Mouse (Mus musculus) left cerebral cortex, adult 8-10 months (tissue): ENCODE data around the gene Hist1h2bk. TPM values are rescaled to one million over a fixed set of nuclear protein-coding genes. Genes with fewer than 3 reads are reported as not detected.

Experiments used
- DNase-seq, 2 experiments: peaks; one replicate each; pipeline ENCODE4 v3.0.0; 2022; ENCODE audit warnings: low spot score in 2 of 2
- total RNA-seq, 4 experiments: library from RNA; stranded (reverse); gene quantifications; 2 replicates each; pipeline ENCODE4 v1.2.4; 2022

Hist1h2bk gene
- total RNA-seq, 4 experiments from 2014 or later: 3.0 to 13.9 (median 10.7) TPM

DNA sequence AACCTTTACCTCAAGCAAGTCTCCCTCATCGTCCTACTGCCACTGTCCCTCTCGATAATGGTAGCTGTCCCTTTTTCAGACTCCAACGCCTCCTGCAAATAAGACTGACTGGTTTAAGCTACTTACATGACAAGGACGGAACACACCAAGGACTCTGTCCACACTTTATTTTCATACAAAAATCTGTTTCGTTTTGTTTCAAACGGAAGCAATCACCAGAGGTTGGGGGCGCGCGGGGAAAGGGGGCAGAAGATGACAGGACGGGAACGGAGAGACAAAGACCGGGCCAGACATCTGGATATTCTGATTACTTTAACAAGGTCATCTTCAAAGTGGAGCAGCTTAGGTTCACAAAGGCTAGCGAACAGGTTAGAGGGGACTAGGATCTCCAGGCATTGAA, 22.0 kb upstream of the Hist1h2bk start:
- no peak for DNase-seq

DNA sequence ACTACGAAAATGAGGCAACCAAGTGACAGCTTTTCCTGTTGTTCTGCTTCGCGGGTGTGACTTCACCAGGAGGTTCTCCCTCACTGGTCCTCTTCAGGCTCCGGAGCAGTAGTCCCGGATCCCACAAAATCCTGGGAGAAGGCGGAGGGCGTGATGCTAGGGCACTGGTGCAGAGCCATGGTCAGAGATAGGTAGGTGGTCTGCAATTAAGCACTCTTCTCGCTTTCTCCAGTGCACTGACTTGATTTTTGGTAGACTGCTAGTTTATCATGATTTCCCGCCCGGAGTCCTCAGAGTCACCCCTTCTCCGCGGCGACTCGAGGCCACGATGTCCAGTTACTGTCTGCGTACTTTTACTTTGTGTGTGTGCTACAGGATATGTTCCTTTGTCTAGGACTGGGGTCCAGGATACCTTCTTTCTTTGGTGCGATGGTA, 21.2 kb upstream of the Hist1h2bk start:
- no peak for DNase-seq

DNA sequence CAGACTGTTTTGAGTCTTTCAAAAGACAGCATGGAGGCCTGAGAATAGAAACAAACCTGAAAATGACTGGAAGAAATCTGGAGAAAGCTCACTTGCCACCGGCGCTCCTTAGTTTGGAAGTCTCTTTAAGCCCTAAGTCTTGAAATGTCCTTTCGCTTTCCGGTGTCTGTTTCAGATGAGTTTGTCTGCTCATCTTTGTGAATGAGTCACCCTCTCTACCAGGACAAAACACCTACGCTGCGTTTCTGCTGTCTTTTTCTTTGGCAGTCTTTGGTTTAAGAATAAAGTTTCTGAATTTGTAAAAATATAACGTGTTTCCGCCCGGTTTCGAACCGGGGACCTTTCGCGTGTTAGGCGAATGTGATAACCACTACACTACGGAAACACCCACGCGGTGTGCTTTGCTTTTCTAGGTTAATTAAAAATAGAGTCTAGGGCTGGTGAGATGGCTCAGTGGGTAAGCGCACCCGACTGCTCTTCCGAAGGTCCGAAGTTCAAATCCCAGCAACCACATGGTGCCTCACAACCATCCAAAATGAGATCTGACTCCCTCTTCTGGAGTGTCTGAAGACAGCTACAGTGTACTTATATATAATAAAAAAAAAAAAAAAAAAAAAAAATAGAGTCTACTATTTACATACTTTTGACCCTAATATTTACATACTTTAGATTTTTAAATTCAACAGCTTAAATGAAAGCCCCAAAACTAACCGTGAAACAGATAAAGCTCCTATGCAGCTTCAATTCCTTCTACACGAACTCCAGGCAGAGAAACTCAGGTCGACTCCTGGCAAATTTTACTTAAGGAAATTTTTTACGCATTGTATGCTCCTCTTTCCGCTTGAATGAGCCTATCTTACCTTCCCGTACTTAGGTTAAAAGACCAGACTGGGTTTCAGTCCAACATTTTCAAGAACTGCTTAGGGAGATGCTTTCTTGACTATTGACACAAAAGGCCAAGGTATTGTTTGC, 19.9 kb upstream of the Hist1h2bk start:
- DNase-seq: peak; percentile 43 to 56

DNA sequence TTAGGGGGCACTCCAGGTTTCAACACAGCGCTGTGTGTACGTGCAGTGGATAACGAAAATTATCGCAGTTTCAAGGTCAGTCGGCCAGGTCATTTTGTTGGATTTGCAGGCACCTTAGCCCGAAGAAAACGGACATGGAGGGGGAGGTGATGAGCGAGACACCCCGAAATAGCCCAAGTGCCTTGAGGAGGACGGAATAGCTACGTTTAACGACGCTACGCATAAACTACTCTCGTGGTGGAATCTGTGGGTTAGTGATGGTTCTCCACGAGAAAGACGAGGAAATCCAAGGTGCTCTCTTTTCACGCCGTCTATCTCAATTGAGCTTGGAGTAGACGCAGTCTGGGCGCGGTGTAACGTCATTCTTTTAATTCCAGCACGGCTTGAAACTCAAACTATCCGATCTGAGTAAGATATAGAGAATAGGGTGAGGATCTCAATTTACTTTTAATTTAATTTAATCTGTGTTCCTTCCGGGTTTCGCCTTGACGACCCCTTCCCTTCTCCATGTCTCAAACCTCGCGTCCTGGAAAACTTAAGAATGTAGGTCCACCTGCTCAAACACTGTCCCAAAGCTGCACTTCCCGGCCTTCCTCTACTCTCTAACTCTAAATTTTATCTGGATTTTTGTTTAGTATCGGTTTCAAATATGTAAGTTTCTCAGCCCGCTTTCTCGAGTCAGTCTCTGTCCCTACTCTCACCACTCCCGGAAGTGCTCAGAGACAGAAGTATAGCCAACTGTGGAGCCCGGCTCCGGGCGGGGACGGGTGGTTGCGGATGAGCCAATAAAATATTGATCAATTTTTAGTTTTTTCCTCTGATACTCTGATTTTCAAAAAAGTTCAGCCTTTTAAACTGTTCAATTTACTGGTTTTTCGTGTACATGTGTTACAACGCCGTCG, 15.5 kb upstream of the Hist1h2bk start:
- no peak for DNase-seq

DNA sequence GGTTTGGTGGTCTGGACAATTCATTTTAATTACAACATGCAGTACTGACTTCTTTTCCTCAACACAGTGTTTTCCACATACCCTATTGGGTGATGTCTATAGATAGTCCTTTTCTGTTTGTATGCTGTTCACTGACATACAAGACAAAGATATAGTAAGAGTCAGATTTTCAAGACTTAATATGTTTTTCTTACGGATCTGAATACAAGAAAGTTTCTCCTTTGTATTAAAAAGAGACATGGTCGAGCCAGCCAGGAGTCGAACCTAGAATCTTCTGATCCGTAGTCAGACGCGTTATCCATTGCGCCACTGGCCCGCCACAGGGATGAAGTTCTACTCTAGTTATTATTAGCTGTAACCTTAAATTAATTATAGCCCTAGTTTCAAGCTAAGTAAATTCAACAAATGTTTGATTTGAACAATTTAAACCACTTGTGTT, 14.8 kb upstream of the Hist1h2bk start:
- DNase-seq: no peak

DNA sequence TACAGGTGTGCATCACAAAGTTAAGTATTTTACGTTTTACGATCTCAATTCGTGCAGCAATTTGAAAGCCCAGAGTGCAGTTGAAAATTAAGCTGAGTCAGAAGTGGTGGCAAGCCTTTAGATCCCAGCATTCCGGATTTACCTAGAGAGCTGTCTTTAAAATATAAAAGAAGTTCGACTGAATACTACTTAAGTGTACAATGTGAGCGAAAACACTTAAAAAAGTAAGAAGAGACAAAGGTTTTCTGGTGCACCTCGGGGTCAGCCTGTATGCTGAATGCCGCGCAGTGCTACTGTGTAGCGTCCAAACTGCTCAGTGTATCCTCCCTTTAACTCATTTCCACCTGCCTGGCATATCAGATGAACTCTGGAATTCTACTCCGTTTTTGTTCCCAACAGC, 14.1 kb upstream of the Hist1h2bk start:
- DNase-seq: no peak

DNA sequence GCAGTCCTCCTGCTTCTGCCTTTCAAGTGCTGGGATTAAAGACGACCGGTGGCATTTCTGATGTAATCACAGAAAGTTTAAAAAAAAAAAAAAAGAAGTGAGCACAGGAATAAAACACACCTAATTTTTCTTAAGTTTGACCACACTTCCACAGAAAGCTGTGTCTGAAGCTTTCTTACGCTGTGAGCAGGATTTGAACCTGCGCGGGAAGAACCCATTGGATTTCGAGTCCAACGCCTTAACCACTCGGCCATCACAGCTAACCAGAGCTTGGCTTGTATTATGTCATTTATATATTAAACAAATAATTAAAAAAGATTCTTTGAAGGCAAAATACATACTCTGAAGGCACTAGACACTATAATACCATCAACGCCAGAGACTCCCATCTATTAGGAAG, 13.4 kb upstream of the Hist1h2bk start:
- peak in 1 of 2 experiments; percentile 48 for DNase-seq

DNA sequence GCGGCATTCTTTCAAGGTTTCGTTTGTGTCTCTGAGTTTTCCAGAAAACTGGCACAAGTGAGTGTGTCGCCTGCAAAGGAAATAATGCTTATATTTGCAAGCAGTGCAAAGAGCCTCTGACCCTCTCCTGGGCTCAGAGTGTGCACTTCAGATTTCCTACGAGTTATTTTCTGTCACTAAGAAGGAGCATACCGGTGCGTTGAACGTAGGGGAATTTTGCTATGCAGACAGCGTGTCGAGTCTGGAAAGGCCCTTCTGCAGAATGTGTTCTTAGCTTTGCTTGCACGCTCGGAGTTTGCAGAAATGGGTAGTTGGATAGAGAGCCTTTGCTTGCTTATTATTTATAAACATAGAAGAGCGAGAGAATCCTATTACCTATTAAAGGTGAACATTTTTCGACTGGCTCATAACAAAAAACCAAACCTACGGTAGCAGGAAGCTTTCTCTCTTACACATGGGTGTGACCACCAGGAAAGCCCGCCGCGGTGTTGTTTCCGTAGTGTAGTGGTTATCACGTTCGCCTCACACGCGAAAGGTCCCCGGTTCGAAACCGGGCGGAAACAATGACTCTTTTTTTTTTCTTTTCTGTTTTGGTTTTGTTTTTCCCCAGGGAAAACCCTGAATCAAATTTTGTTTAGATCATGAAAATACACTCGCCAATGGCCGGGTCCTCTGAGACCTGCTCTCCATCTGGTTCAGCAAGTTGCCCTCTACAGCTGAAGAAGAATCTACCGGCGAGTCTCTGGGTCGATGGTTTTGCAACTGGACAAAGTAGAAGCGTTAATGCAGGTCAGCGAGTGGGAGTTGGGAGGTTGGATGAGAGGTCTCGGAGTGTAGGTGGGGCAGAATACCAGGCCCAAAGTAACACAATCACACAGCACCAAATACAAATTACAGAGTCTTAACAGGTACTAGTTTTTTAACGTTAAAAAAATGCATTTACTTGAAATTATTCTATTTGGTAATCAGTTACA, 9.3 kb upstream of the Hist1h2bk start:
- DNase-seq: peak; percentile 48 to 96

DNA sequence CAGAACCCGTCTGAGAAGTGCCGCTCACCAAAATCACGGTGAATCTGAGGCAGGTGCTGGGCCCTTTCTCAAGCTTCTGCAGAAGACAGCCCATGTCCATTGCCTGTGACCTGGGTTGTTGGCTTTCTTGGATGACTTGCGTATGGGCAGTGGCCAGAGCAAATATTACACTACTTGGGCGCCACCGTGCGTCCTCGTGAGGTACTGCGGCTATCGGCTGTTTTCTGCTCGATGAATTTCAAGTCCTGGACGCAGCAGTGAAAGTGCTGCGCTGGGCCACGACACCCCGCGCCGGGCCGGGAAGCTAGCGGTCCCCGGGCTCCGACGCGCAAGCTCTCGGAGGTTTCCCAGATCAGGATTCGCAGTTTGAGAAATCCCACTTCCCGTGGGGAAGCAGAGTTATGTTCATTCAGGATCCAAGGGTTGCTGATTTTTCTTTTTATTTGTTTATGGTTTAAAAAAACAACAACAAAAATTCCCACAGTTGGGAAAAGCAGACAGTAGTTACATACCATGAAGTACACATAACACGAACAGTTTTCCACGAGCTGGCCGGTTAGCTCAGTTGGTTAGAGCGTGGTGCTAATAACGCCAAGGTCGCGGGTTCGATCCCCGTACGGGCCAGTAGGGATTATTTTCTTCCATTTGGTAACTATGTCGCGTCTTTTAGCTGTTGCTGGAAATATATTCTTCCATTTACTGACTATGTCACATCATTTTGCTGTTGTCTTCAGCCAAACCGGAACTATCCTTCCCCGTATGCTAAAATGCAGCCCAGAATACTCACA, 6.8 kb upstream of the Hist1h2bk start:
- peak; percentile 83 to 95 for DNase-seq

DNA sequence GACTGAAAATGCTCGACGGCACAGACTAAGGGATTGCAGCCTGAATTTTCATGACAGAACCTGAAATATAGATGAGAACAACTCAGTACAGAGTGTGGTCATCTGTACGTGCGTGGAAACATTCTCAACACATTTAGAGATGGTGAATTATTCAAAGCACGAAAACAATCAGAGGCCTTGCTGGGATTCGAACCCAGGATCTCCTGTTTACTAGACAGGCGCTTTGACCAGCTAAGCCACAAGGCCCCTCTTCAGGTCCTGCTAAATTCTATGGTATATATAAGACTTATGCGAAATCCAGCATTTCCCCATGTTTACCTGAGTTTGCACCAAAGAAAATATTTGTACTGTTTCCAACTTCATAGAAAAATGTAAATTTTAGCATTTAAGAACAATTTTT, 5.7 kb upstream of the Hist1h2bk start:
- no peak for DNase-seq

DNA sequence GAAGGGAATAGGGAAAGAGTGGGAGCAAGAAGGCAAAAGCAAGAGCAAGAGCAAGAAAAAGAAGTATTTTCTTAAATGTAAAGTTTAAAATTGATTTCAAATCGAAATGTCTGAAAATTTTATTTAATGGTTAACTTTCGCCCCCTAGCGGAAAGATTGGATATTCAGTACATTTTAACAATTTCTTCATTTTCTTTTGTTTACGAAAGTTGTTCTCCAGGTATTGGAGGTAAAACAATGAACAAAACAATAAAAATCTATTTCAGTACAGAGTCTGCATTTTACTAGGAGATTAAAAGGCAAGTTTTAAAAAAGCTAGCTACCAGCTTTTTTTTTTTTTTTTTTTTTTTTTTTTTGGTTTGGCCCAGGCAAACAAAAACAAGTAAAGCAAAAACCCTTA, 5.2 kb upstream of the Hist1h2bk start:
- no peak for DNase-seq

DNA sequence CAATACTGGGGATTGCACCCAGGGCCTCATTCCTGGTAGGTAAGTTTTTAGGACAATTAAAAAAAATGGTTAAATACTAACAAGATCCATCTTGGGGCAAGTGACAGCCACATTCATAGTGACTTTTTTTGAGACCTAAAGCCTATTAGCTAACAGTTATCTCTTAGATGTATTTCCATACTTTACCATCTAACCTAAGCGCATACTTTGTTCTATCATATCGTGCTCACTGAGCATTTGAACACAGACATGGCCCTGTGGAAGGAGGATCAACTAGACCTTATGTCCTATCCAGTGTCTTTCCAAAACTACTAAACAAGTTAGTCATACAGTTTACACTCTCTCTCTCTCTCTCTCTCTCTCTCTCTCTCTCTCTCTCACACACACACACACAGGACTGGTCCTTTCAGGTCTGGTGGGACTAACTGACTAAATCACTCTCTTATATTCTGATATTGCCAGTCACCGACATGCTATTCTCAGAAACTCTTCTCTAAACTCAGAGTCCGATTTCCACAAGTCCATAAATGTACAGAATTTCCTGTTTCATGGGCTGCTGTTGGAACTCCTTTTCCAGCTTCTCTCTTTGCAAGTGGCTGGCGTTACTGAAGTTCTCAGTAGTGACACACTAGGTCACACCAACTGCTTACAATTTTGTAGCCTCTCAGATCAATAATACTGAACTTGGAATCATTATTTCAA, 1.8 kb upstream of the Hist1h2bk start:
- DNase-seq: no peak

DNA sequence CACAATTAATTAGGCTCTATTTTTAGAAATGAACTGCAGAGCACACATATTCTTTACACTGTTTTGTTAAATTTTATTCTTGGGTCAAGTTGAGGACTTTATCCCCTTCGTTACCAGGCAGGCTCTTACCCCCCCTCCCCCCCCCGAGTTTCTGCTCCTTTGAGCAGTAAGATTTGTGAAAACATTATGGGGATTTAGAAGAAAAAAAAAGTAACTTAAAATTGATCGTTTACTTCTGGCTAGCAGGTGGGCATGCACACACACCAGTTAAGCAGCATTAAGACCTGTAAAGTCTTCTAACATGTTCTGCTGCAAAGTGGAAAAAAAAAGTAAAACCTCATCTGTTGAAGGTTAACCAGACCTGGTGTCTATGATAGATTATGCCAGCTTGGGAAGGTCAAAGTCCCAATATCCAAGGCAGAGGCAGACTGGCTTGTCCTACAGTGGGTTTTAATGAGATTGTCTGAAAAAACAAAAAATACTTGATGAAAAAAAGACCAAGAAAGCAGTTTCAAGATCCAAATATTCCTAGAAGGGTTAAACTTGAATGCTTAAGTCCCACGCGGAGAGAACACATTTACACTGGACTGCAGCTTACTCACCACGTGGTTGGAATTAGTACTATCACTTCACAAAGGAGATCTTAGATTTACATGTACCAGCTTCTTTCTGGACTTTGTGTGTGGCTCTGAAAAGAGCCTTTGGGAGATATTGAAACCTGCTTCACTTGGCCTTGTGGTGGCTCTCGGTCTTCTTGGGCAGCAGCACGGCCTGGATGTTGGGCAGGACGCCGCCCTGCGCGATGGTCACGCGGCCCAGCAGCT, 1.0 kb upstream of the Hist1h2bk start:
- no peak for DNase-seq

DNA sequence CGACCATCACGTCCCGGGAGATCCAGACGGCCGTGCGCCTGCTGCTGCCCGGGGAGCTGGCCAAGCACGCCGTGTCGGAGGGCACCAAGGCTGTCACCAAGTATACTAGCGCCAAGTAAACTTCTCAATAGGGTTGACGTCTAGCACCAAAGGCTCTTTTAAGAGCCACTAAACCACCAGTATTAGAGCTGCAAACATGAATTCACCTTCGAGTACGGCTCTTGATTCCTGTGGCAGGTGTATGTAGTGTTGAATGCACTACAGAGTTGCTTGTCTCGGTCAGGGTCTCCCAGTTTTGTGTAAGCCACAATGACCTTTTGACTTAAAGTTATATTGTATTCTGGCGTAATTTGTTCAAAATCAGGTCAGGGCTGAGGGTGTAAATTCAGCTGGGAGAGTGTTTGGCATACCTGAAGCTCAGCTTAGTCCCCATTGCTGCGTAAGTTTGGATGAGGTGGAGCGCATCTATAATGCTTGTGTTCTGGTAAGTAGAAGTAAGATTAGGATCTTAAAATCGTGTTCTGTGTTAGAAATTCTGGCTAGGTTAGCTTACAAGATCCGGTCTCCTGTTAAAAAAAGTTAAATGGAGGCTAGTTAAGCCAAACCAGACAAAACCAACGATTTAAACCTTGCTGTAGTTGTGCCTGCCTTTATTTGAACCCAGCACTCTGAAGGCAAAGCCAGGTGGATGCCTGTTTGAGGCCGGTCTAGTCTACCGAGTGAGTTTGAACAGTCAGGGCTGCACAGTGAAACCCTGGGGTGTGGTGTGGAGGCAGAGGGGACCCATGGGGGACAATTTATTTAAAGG, 683 bp downstream of the Hist1h2bk start:
- DNase-seq: no peak

DNA sequence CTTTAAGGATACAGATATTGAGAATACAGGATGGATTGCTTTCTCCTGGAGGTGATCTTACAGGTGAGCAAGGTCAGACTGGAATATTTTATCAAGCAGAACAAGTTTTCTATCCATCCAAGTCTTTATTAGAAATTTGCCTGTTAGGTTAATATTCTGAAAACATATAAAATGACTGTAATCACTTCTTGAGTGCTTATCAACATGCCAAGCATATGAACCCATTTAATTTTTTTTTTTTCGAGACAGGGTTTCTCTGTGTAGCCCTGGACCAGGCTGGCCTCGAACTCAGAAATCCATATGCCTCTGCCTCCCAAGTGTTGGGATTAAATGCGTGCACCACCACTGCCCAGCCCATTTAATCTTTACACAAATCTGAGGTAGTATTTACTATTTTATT, 1.3 kb downstream of the Hist1h2bk start:
- DNase-seq: no peak

DNA sequence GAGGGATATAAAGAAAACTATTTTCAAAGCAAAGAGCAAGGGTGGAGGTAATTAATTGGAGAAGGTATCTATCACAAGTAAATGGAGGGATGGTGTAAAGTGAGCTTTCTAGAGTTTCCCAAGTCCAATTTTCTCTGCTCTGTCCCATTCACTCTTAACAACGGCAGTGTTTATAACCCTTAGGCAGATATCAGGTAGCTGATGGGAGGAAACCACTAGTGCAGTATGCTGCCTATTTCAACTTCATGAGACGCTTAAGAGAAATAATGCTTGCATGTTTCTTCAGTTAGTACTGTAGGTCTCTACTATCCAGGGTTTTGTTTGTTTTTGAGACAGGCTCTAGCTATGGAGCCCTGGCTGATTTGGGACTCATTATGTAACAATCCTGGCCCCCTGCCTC, 1.7 kb downstream of the Hist1h2bk start:
- no peak for DNase-seq

DNA sequence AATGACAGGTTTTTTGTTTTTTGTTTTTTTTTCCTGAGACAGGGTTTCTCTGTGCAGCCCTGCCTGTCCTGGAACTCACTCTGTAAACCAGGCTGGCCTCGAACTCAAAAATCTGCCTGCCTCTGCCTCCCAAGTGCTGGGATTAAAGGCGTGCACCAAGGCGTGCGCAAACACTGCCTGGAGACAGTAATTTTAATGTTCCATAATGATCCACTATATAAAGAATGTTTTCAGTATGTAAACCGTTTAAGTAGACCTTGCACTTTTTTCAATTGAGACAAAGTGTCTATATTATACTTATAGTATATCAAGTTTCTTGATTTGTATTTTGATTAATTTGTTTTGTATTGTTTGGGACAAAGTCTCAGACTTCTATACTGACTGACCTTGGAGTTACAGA, 3.7 kb downstream of the Hist1h2bk start:
- DNase-seq: no peak
